Mouse (Mus musculus): ENCODE measurements around the gene Ptprn2.

DNA sequence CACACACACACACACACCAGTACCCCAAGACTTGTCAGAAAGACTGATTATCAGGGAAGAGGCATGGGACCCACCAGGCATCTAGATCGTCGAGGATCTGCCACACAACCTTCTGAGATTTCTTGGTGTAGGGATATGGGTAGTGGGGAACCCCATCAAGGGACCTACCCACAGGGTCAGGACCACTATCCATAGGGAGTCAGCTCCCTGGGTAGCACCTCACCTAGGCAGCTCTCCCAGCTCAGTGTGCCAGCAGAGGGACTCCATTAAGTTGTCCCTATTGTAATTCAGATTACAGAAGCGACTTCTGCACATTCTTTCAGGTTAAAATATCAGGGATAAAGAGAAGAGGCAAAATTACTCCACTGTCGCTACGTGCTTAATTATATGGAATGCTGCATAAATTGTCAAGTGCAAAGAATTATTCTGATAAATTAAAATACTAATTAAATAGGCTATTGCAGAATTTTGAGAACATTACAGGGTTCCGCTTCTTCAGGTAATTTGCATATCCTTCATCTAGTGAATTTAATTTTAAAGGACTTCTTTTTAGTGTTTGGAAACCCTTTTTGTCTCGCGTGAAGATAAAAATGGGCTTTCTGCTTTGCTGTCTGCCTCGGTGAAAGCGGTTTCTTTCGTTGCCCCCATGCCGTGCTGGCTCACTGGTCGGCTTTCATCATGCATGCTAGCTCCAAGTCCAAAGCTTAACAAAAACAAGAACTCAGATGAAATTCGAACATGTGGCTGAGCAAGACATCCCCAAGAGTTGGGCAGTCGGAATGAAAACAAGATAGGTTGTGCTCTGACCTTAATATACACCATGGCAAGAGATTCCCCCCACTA is 531.5 kb downstream of the Ptprn2 start:
- TF ChIP-seq CTCF (IDR thresholded peaks at IDR 0.05; ENCODE audit: borderline replicate concordance, extremely low read depth, insufficient read depth, insufficient read length) (no peak), POLR2A (IDR thresholded peaks at IDR 0.05; ENCODE audit: borderline replicate concordance, extremely low read depth, insufficient read depth, insufficient read length, poor library complexity, severe bottlenecking) (no peak)
